Mouse (Mus musculus): Measurements from ENCODE around the gene Slc7a7.
A peak's percentile ranks its signal among the peaks of the same experiment; 100 is the strongest.

The Slc7a7 gene

GRCm38 (mm10) chr14:54417623-54418081, at the start of gene Slc7a7:
Gene Slc7a7, minus strand, starts transcription at chr14:54417780.
- no peak for DNase-seq

- DNase-seq, result peak; percentile 84 to 90
Measured at GRCm38 (mm10) chr14:54464293-54465005, 46.9 kb upstream of the Slc7a7 start.

GRCm38 (mm10) chr14:54463959-54464292, 46.3 kb upstream of the Slc7a7 start, which contains the start of gene Lrp10:
Gene Lrp10, plus strand, starts transcription at chr14:54464137.
- DNase-seq, result peak; percentile 84 to 89

DNA sequence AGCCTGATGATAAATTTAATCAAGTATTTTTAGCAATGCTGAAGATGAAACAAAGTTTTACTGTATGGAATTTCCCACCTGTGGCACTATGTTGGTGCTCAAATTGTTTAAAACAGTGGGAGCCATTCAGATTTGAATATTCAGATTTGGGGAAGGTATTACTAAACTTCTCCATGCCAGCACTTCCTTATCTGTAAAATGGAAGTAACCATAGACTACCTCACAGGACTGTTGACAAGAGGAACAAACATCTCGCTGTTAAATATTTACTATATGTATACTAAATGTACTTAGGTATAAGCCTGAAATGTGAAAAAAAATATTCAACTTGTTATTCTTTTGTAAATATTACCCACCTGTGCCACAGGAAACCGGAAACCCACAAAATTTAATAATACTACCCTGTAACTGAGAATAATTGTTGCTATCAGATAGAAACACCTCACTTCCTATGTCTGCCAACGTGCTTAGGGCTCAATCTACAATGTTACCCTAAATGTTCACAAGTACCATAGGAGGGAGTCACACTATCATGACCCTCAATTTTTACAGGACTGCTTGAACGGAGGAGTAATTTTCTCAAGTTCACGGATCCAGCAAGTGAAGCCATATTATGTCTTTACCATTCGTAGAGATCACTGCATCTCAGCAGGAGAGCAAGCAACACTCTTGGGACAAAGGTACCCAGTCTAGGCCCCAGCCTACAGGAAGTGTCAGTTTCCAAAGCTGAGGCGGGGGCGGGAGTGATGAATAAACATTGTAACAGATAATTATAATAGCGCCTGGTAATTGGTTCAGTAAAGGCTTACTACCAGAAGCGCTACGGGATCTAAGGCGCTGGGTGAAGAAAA, 45.8 kb upstream of the Slc7a7 start:
- DNase-seq, result no peak

DNA sequence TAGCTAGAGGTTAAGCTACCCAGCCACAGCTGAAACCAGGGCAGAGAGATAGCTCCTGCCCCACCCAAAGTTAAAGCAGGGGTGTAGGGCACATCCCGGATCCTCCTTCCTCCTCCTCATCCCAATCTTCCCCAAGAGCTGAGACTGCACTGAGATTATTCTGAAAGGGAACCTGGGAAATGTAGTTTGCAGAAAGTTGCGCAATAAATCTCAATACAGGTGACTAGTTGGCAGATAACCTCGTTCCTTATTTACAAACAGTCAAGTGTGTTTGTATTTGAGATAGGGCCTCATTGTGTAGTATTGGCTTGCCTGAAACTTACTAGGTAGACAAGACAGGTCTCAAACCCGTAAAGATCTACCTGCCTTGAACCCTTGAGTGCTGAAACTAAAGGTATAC, 44.6 kb upstream of the Slc7a7 start:
- DNase-seq, result no peak

- DNase-seq, result no peak
Measured at GRCm38 (mm10) chr14:54457907-54458569, 40.5 kb upstream of the Slc7a7 start.

DNA sequence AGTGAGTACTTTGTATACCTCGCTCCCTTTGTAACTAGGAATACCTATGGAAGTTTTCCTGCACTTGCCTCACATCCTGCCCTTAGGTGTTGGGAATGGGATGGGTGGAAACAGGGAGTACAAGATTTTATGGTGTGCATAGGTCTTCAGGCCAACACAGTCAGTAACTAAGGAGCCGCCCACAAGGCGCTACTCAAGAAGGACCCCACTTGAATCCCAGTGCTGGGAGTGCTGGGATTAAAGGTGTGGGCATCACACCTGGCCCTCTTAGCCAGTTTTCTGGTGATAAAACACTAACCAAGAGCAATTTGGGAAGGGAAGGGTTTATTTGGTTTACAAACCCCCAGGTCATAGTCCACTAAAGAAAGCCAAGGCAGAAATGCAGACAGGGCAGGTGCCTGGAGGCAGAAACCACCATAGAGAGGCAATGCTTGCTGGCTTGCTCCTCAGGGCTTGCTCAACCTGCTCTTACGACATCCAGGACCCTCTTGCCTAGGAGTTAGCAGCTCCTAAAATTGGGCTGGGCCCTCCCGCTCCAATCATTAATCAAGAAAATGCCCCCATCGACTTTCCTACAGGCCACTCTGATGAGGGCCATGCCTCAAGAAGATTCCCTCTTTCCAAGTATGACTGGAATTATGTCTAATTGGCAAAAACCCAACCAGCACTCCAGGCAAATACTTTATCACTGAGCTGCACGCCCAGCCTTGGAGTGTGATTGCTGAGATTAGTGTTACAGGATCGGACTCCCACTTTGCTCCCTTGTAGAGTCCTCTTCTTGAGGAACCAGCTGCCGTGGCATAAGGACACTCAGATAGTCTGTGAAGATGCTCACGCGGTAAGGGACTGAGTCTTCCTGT, 37.3 kb upstream of the Slc7a7 start:
- no peak for DNase-seq

DNA sequence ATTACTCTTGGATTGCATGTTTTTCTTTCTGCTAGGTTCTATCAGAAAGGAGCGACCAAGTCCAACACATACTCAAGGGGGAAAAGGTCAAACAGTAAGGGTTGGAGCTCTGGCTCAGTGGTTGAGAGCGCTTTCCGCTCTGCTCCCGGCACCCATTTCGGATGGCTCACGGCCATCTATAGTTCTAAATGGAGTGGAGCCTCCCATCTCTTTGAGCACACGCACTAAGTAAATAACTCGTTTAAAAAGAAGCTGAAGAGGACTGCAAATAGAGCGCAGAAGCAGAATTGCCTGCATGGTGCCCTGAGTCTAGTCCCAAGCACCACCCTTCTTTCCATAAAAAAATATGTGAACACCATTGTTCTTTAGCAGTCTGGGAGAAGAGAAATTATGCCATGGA, 36.0 kb upstream of the Slc7a7 start:
- no peak for DNase-seq

- no peak for DNase-seq
Measured at GRCm38 (mm10) chr14:54445476-54445875, 27.9 kb upstream of the Slc7a7 start.

DNA sequence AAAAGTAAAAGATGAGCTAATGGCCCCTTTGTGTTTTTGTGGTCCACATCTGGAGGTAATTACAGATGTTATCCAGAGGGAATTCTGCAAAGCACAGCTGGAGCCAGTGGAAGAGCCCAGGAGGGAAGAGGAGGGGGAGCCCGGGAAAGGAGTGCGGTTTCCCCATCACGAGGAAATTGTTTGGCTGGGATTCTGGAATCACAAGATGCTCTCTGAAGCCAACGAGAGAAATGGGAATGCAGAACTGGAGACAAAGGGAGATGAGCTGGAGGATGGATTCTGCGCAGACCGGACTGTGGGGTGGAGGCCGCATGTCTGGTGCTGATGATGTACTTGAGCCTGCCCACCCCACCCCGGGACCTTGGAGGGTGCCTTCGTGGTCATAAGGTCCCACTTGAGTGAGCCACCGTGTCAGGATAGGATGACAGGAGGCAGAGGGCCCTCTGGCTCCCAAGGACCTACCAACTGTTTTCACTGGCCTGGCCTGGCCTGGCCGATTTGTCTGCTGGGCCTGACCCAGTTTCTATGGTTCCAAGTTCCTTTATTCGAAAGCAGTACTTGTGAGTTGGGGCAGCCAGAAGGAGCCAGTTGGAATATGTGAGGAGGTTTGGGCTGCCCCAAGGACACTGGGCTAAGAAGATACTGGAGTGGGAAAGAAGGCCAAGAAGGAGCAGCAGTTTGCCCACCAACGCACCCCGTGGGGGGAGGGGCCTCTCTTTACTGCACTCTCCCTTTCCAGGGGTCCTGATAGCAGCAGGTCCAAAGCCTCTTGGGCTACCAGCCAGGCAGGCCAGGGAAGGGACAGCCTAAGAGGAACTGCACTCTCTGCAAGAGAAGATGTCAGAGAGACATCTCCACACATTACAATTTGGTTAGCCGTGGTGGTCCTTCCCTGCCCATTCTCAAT, 26.4 kb upstream of the Slc7a7 start:
- no peak for DNase-seq

DNA sequence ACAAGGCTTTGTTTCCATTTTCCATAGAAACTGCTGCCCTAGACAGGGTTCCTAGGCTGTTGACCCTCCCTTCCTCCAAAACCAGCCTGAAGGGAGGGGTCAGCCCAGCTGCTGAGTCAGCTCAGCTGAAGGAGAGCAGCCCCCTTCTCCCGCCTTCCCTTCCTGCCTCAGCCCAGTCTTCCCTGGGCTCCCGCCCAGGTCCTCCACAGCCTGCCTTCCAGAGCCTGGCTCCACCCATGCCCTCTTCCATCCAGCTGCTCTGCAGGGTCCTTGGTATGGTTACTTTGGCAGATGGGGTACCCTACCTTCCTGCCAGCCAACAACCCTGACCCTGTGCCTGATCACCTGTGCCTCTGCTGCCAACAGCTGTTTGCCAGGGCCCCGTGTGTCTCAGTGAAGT, 25.6 kb upstream of the Slc7a7 start:
- DNase-seq, result no peak

DNA sequence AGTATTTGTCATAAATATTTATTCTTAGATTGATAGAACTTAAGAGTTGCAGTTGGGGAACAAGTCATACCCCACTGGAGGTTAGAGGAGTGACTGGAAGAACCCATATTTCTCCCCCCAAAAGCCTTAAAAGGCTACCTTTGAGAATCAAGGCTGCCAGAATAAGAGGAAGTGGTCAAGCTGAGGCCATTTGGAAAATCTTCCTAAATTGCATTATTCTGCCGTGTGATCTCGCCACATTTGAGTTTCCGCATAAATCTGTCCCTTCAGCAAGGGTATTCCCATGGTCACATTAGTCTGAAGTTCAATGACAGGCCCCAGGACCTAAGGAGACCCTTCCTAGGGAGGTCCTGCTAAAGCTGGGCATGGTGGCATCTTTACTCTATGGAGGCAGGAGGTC, 25.0 kb upstream of the Slc7a7 start:
- DNase-seq, result no peak

GRCm38 (mm10) chr14:54441365-54441764, 23.8 kb upstream of the Slc7a7 start:
- DNase-seq, result no peak

DNA sequence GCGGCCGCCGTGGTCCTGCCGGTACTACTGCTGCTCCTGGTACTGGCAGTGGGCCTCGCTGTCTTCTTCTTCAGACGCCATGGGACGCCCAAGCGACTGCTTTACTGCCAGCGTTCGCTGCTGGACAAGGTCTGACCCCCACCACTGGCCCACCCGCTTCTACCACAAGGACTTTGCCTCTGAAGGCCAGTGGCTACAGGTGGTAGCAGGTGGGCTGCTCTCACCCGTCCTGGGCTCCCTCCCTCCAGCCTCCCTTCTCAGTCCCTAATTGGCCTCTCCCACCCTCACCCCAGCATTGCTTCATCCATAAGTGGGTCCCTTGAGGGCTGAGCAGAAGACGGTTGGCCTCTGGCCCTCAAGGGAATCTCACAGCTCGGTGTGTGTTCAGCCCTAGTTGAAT, 23.0 kb upstream of the Slc7a7 start:
- no peak for DNase-seq

DNA sequence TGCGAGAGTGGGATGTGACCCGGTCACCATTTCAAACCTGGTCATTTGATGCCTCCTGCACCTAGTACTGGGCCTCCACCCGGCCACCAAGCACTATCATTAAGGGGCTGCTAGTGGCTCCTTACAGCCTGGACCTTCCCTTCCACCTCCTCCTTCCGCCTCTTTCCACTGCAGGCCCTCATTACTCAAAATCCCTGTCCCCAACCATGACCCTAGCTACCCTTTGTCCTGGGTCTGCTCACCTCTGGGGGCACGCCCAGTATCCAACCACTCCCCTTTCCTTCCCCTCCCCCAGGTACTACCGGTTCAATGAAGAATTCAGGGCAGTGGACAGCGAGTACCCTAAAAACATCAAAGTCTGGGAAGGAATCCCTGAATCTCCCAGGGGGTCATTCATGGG, 22.0 kb upstream of the Slc7a7 start:
- DNase-seq, result no peak

DNA sequence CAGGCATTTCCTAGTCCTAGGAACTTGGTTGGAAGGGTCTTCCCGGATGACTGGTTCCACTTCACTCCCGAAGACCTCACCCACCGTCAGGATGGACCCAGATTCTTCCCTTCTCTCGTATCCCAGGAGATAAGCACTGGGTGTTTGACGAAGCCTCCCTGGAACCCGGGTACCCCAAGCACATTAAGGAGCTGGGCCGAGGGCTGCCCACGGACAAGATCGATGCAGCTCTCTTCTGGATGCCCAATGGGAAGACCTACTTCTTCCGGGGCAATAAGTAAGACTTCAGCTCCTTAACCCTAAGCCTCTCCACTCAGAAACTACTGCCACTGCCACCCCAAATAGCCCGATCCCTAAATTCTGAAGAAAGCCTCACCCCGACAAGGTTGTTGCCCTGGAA, 21.6 kb upstream of the Slc7a7 start:
- DNase-seq, result no peak

DNA sequence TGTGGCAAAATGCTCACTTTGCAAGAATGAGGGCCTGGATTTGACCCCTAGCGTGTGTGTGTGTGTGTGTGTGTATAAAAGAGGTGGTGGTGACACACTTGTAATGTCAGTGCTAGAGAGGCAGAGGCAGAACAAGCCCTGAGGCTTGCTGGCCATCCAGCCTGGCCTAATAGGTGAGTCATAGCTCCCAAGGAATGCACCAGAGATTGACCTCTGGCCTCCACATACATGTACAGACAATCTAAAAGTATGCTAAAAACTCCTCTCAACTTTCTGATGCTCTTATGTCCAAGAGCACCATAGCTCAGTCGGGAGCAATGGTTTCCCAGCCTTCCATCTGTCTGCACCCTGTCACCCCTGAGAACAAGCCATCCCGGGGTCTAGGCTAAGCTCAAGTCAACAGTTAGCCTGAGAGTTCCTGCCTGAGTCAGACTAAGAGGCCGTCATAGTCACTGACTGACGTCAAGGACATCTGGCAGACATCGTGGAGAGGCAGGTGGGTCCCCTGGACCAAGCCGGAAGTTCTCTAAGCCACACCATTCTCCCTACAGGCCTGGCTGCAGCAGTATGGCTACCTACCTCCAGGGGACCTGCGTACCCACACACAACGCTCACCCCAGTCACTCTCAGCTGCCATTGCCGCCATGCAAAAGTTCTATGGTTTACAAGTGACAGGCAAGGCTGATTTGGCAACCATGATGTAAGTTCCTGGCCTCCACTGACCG, 17.8 kb upstream of the Slc7a7 start:
- no peak for DNase-seq

DNA sequence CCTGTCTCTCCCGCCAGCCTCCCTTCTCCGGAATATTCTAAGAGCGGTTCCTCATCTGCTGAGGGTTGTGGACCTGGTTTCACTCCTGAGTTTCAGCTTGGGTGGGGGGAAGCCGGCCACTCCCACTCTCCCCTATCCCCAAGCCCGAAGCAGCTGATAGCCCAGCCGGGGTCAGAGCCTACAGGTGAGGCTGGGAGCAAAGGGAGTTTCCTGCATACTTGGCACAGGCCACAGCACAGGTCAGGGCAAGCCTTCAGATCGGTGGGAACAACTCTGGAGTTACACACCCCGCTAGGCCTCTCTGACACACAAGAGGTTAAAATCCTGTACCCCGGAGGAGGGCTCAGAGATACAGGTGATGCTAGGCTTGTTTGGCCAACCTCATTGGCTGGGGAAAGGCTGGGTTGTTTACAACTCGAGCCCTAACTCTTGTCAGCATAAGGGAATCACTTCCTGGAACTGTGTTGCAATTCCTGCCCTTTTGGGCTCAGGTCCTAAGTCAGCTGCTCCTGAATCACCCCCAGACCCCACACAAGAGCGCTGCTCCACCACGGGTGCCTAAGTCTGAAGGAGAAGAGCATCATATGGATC, 16.5 kb upstream of the Slc7a7 start:
- no peak for DNase-seq

DNA sequence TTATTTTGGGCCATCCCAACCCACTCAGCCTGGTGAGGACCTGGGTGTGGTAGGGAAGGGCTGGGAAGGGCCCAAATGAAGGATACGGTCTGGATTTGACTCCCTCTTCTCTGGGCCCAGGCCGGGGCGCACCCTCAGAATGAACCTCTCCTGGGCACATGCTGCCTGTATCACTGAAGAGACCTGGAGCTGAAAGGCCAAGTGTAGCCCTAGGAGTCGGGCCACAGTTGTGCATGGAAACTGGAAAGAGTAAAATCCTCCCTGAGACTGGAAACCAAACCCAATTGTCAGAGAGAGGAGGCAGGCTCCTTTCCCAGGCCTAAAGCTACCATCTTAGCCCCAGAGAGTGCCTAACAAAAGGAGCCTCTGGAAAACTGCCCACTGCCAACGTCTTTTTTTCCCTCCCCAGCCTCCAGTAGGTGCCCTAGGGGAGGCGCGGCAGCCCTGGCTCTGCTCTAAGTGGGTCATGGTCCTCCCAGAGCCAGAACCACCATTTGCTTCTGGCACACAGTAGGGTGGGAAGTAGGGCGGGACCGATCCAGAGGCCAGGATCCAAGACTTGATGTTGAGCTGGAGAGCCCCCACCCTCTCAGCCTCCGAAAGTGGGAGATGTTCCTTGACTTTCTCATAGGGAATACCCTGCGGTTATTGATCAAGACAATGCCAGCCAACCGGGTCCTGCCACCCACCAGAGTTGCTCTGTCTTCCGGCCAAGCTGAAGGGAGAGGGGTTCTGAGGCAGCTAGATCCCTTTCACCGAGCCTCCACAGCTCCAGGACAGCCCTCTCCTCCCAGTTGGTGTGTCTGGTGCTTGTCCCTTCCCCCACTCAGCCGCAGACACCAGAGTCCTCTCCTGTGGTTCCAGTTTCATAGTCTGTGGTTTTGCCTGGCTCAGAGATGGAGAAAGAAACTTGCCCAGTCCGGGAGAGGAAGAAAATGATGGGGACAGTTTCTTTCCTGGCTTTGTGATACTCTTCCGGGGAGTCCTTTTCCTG, 15.6 kb upstream of the Slc7a7 start:
- DNase-seq, result no peak
